17 mouse cellular contexts compared by ENCODE assay signal in the genomic region with DNA sequence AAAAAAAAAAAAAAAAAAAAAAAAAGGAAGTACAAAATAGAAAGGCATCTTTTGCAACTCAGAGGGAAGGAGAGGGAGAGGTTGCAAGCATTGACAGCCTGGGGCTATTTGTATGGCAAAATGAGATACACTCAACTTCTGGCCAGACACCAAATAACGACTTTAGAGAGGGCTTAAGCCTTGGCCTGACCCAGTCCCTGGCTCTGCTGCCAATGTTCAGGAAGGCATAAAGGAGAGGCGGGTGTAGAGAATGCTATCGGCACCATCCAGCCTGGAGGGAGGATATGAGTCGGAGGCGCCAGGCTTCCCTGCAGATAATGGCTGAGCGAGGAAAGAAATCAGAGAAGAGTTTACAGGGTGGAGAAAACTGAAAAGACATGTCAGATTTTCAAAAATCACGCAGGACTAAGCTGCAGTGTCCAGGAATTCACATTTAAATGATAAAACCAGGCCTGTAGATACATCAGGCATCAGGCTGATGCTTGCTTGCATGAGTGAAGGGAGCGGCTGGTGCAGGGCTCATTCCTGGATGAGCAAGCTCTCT.
A peak's percentile ranks its signal among the peaks of the same experiment; 100 is the strongest.
DNase-seq lines count a peak whose midpoint lies in the region; ATAC-seq and TF ChIP-seq lines count a peak whose summit lies in the region.
"Had no signal": no experiment of that assay in that cellular context is flagged by ENCODE, and none has a peak within 500 bp of the region (broad histone marks: within the 10 kb centered on the region; RNA-seq: fewer than 3 reads in every experiment).

No protein-coding gene starts in this region.

- no peaks in the 10 kb centered on the region for H3K36me3 ChIP-seq in hindbrain, embryonic 11.5 days (ENCODE audit: control insufficient read depth, insufficient read depth, low read length)
- H3K36me3 ChIP-seq in hindbrain, embryonic 16.5 days (ENCODE audit: control insufficient read depth, insufficient read depth, low read length), result no peaks in the 10 kb centered on the region
- no peaks in the 10 kb centered on the region for H3K36me3 ChIP-seq in forebrain, embryonic 14.5 days (ENCODE audit: control insufficient read depth, insufficient read depth, low read length)
- no peaks in the 10 kb centered on the region for H3K36me3 ChIP-seq in hindbrain, postnatal 0 days (ENCODE audit: insufficient read depth, low read length)
- no peaks in the 10 kb centered on the region for H3K36me3 ChIP-seq in midbrain, postnatal 0 days (ENCODE audit: insufficient read depth, low read length)
- H3K36me3 ChIP-seq: G1E; neural tube, embryonic 13.5 days had no signal

- H3K4me1 ChIP-seq in hindbrain, embryonic 11.5 days (replicated peaks; ENCODE audit: control insufficient read depth, insufficient read depth, low read length), result peaks cover 11% of the 10 kb centered on the region
- peaks cover 22% of the 10 kb centered on the region for H3K4me1 ChIP-seq in hindbrain, embryonic 16.5 days (ENCODE audit: control insufficient read depth, insufficient read depth, low read depth, low read length)
- peaks cover 34% of the 10 kb centered on the region for H3K4me1 ChIP-seq in forebrain, embryonic 14.5 days (ENCODE audit: control insufficient read depth, insufficient read depth, low read length)
- H3K4me1 ChIP-seq in hindbrain, postnatal 0 days (ENCODE audit: insufficient read depth, low read length), result peaks cover 12% of the 10 kb centered on the region
- H3K4me1 ChIP-seq in midbrain, postnatal 0 days (ENCODE audit: insufficient read depth, low read length), result peaks cover 11% of the 10 kb centered on the region

- no peaks in the 10 kb centered on the region for H3K27me3 ChIP-seq in hindbrain, embryonic 11.5 days (ENCODE audit: control insufficient read depth, insufficient read depth, low read length)
- H3K27me3 ChIP-seq in hindbrain, embryonic 16.5 days (replicated peaks; ENCODE audit: control insufficient read depth, insufficient read depth, low read length), result no peaks in the 10 kb centered on the region
- H3K27me3 ChIP-seq in forebrain, embryonic 14.5 days (replicated peaks; ENCODE audit: control insufficient read depth, insufficient read depth, low read length), result no peaks in the 10 kb centered on the region
- no peaks in the 10 kb centered on the region for H3K27me3 ChIP-seq in hindbrain, postnatal 0 days (ENCODE audit: insufficient read depth, low read length)
- no peaks in the 10 kb centered on the region for H3K27me3 ChIP-seq in midbrain, postnatal 0 days (ENCODE audit: insufficient read depth, low read length)
- H3K27me3 ChIP-seq: neural tube, embryonic 13.5 days had no signal

- ATAC-seq in hindbrain, embryonic 11.5 days (ENCODE audit: low FRiP score), result no peak
- no peak for ATAC-seq in hindbrain, embryonic 16.5 days
- ATAC-seq in forebrain, embryonic 14.5 days, result no peak
- 0 out of 2 replicates have a peak, but pooled peaks have one; percentile 27 for ATAC-seq in hindbrain, postnatal 0 days
- ATAC-seq in midbrain, postnatal 0 days (ENCODE audit: low FRiP score), result no peak
- ATAC-seq: CD4-positive, CD25-positive, alpha-beta regulatory T cell, adult 4 months had no signal

- H3K4me3 ChIP-seq in hindbrain, embryonic 11.5 days (ENCODE audit: low read depth, low read length), result no peak overlapping the region
- no peak overlapping the region for H3K4me3 ChIP-seq in hindbrain, embryonic 16.5 days (ENCODE audit: low read length)
- no peak overlapping the region for H3K4me3 ChIP-seq in forebrain, embryonic 14.5 days (ENCODE audit: low read depth, low read length)
- H3K4me3 ChIP-seq in hindbrain, postnatal 0 days (ENCODE audit: low read length), result no peak overlapping the region
- no peak overlapping the region for H3K4me3 ChIP-seq in midbrain, postnatal 0 days (ENCODE audit: low read depth, low read length)
- H3K4me3 ChIP-seq: erythroblast, embryonic 14.5 days; neural tube, embryonic 13.5 days had no signal

- no peak overlapping the region for H3K4me2 ChIP-seq in hindbrain, embryonic 11.5 days (replicated peaks; ENCODE audit: low read depth, low read length)
- H3K4me2 ChIP-seq in hindbrain, embryonic 16.5 days (ENCODE audit: low read length), result no peak overlapping the region
- H3K4me2 ChIP-seq in forebrain, embryonic 14.5 days (ENCODE audit: low read length), result no peak overlapping the region
- no peak overlapping the region for H3K4me2 ChIP-seq in hindbrain, postnatal 0 days (ENCODE audit: low read depth, low read length)
- H3K4me2 ChIP-seq in midbrain, postnatal 0 days (ENCODE audit: low read depth, low read length, poor library complexity, severe bottlenecking), result no peak overlapping the region
- H3K4me2 ChIP-seq: lung, embryonic 14.5 days; neural tube, embryonic 13.5 days had no signal

- H3K27ac ChIP-seq in hindbrain, embryonic 11.5 days (ENCODE audit: low read depth, low read length), result no peak overlapping the region
- no peak overlapping the region for H3K27ac ChIP-seq in hindbrain, embryonic 16.5 days (ENCODE audit: low read depth, low read length)
- H3K27ac ChIP-seq in forebrain, embryonic 14.5 days (ENCODE audit: low read depth, low read length), result no peak overlapping the region
- H3K27ac ChIP-seq in hindbrain, postnatal 0 days, result no peak overlapping the region
- H3K27ac ChIP-seq in midbrain, postnatal 0 days (ENCODE audit: low read depth, low read length), result peak overlapping the region; percentile 38; the same call in 1 of the 2 replicates
- H3K27ac ChIP-seq: neural tube, embryonic 13.5 days had no signal

- peak; percentile 31 for DNase-seq in hindbrain, embryonic 11.5 days (ENCODE audit: low spot score)
- peak; percentile 65 for DNase-seq in forebrain, embryonic 14.5 days (ENCODE audit: low spot score)
- DNase-seq in hindbrain, postnatal 0 days (ENCODE audit: low spot score), result peak; percentile 63
- peak; percentile 60 for DNase-seq in midbrain, postnatal 0 days (ENCODE audit: low spot score)
- no peak for DNase-seq in cerebellum, adult 11 months
- DNase-seq in cerebellum, adult 9-10 months, result no peak
- DNase-seq: adrenal gland, adult 8-10 months; cerebellum, adult 11-12 months; cerebellum, postnatal 36 days; lung, postnatal 4 days; right cerebral cortex, postnatal 25 days had no signal

- H3K9me3 ChIP-seq in hindbrain, embryonic 11.5 days (ENCODE audit: control insufficient read depth, low read length), result no peaks in the 10 kb centered on the region
- H3K9me3 ChIP-seq in hindbrain, embryonic 16.5 days (ENCODE audit: control insufficient read depth, low read length), result no peaks in the 10 kb centered on the region
- no peaks in the 10 kb centered on the region for H3K9me3 ChIP-seq in forebrain, embryonic 14.5 days (replicated peaks; ENCODE audit: control insufficient read depth, low read length)
- no peaks in the 10 kb centered on the region for H3K9me3 ChIP-seq in hindbrain, postnatal 0 days (ENCODE audit: low read length)
- no peaks in the 10 kb centered on the region for H3K9me3 ChIP-seq in midbrain, postnatal 0 days (ENCODE audit: low read length)
- H3K9me3 ChIP-seq: neural tube, embryonic 13.5 days had no signal

- H3K9ac ChIP-seq in hindbrain, embryonic 11.5 days (ENCODE audit: low read depth, low read length), result no peak overlapping the region
- no peak overlapping the region for H3K9ac ChIP-seq in hindbrain, embryonic 16.5 days (ENCODE audit: low read depth, low read length)
- no peak overlapping the region for H3K9ac ChIP-seq in forebrain, embryonic 14.5 days (ENCODE audit: low read length)
- no peak overlapping the region for H3K9ac ChIP-seq in hindbrain, postnatal 0 days (replicated peaks; ENCODE audit: low read length)
- H3K9ac ChIP-seq in midbrain, postnatal 0 days (replicated peaks; ENCODE audit: low read length, poor library complexity, severe bottlenecking), result no peak overlapping the region; the same call in 1 of the 2 replicates
- H3K9ac ChIP-seq: lung, embryonic 14.5 days; neural tube, embryonic 13.5 days had no signal

- TF ChIP-seq CTCF in hindbrain, postnatal 0 days (IDR thresholded peaks at IDR 0.05; ENCODE audit: low read depth), result no peak
- no peak for TF ChIP-seq CTCF in midbrain, postnatal 0 days (IDR thresholded peaks at IDR 0.05)

- 44% methylated on average over 8 of the region's 8 CpGs for WGBS in hindbrain, embryonic 11.5 days
- WGBS in hindbrain, embryonic 16.5 days, result 26% methylated on average over 8 of the region's 8 CpGs
- 36% methylated on average over 8 of the region's 8 CpGs for WGBS in forebrain, embryonic 14.5 days
- 22% methylated on average over 8 of the region's 8 CpGs for WGBS in hindbrain, postnatal 0 days
- 16% methylated on average over 8 of the region's 8 CpGs for WGBS in midbrain, postnatal 0 days

Comparison
In these comparisons a context has a peak if more than half of its experiments do, and no peak if none do; other contexts are left out.
1. DNase-seq: peak in hindbrain, embryonic 11.5 days (single experiment), forebrain, embryonic 14.5 days (single experiment), hindbrain, postnatal 0 days (single experiment) and midbrain, postnatal 0 days (single experiment); none in cerebellum, adult 11 months (single experiment) and cerebellum, adult 9-10 months (single experiment).